Mouse (Mus musculus): ENCODE data around the gene Zfp952. TPM values are rescaled to one million over a fixed set of nuclear protein-coding genes. Genes with fewer than 3 reads are reported as not detected.
"Not testable (repeated sequence)": the region's sequence is repeated elsewhere in the genome, so short reads cannot be mapped to it uniquely, and the experiment has no call there.

Gene Zfp952
- polyA plus RNA-seq, 1 experiment from 2014 or later: 18.2 TPM

DNA sequence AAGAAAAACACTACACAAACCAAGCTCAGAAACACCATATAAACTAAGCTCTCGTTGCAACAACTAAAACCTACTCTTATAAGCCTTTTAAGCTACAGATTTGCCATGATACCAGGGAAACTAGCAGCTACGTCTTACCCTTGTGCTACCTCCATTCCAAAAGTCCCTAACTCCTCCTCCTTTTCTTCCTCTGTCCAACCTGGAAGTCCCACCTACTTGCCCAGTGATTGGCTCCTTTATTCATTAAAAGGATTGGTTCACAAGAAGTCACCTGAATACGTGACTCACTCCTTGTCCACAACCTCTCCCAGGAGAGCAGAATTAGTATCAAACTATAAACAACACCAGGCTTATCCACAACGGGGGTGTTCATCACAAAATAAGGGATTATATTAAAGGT lies 6.6 kb upstream of the Zfp952 start:
- 76% methylated on average over 4 of the region's 4 CpGs for WGBS
- H3K9me3 ChIP-seq: no peaks in the 10 kb centered on the region
- H3K36me3 ChIP-seq (replicated peaks): no peaks in the 10 kb centered on the region
- no peaks in the 10 kb centered on the region for H3K4me1 ChIP-seq
- no peaks in the 10 kb centered on the region for H3K27me3 ChIP-seq
- no peak for ATAC-seq (ENCODE audit: low FRiP score)
- H3K27ac ChIP-seq: no peak overlapping the region
- no peak overlapping the region for H3K4me2 ChIP-seq
- no peak overlapping the region for H3K4me3 ChIP-seq (replicated peaks)
- no peak overlapping the region for H3K9ac ChIP-seq

DNA sequence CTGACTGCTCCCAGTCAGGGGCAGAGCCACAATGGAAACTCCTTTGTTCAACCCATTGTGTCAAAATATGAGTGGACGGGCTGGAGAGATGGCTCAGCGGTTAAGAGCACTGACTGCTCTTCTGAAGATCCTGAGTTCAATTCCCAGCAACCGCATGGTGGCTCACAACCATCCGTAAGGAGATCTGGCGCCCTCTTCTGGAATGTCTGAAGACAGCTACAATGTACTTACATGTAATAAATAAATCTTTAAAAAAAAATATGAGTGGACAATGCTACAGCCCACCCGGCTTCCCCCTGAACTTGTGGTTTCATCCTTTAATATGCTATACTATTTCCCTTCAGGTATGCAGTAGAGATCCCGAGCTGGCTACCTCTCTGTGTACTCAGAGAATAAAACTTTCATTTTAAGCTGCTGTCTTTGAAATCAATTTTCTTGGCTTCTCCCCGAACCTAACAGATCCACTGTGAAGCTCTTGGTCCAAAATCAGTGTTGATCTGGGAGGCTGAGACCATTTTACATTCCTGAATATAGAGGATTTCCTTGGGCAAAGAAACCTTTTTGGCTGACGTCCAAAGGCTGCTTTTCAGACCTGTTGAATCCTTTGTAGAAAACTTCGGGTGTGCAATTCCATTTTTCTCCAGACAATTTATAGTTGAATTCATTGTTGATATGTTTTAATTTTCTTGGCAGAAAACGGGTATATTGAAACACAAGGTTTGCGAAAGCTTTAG lies 797 bp upstream of the Zfp952 start:
- no peak for ATAC-seq (ENCODE audit: low FRiP score)
- 0 out of 2 replicates have a peak overlapping the region, but pooled peaks have one; percentile 36 for H3K27ac ChIP-seq
- peaks cover 12% of the 10 kb centered on the region for H3K4me1 ChIP-seq
- 68% methylated on average over 12 of the region's 12 CpGs for WGBS
- no peaks in the 10 kb centered on the region for H3K9me3 ChIP-seq
- peak overlapping the region; percentile 60 for H3K4me3 ChIP-seq (replicated peaks)
- peak overlapping the region; percentile 78 for H3K4me2 ChIP-seq
- no peaks in the 10 kb centered on the region for H3K27me3 ChIP-seq
- H3K9ac ChIP-seq: peak overlapping the region; percentile 72; the same call in 1 of the 2 replicates
- H3K36me3 ChIP-seq (replicated peaks): peaks cover 19% of the 10 kb centered on the region

DNA sequence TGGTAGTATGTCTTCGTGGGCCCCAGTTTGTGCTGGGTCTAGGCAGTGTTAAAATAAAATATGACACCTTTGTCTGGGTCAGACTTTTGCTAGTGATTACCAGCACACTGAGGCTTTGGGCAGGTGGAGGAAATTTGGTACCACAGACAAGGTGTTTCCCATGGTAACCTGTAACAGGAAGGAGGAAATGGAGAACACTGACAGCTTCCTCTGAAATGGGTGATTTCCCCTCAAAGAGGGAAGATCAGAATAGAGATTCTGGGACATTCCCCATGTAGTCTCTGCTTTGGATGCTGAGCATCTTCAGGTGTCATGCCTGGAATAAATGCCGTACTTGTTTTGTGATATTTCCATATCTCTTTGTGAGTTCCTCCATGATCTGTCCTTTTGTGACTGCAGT lies 5.6 kb downstream of the Zfp952 start:
- peaks cover 6% of the 10 kb centered on the region; the same call in 1 of the 2 replicates for H3K9me3 ChIP-seq
- no peaks in the 10 kb centered on the region for H3K27me3 ChIP-seq
- H3K36me3 ChIP-seq (replicated peaks): peaks cover 46% of the 10 kb centered on the region
- no peak for ATAC-seq (ENCODE audit: low FRiP score)
- no peak overlapping the region for H3K9ac ChIP-seq
- H3K27ac ChIP-seq: no peak overlapping the region
- 94% methylated on average over 2 of the region's 2 CpGs for WGBS
- H3K4me1 ChIP-seq: peaks cover 10% of the 10 kb centered on the region
- H3K4me3 ChIP-seq (replicated peaks): no peak overlapping the region
- H3K4me2 ChIP-seq: no peak overlapping the region

DNA sequence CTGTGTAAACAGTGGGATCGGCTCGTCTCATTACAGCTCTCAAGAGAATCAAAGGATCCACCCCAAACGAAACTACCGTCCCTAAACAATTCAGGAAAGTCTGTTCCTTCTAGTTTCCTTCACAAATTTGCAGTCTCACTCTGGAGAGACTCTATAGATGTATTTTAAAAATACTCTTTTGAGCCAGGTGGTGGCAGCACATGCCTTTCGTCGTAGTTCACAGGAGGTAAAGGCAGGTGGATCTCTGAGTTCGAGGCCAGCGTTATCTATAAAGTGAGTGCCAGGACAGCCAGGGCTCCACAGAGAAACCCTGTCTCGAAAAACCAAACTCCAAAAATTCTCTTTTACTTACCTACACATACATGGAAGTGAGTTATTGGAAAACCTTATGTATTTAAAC lies 15.4 kb downstream of the Zfp952 start:
- WGBS: 54% methylated on average over 9 of the region's 9 CpGs
- ATAC-seq (ENCODE audit: low FRiP score): no peak

DNA sequence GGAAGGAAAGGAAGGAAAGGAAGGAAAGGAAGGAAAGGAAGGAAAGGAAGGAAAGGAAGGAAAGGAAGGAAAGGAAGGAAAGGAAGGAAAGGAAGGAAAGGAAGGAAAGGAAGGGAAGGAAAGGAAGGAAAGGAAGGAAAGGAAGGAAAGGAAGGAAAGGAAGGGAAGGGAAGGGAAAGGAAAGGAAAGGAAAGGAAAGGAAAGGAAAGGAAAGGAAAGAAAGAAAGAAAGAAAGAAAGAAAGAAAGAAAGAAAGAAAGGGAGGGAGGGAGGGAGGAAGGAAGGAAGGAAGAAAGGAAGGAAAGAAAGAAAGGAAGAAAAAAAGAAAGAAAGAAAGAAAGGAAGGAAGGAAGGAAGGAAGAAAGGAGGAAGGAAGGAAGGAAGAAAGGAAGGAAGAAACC lies 27.5 kb downstream of the Zfp952 start:
- H3K27ac ChIP-seq; H3K9ac ChIP-seq; H3K4me3 ChIP-seq (replicated peaks); H3K27me3 ChIP-seq; H3K4me1 ChIP-seq; ATAC-seq (ENCODE audit: low FRiP score); H3K4me2 ChIP-seq: not testable (repeated sequence)
- peaks cover 74% of the 10 kb centered on the region for H3K9me3 ChIP-seq
- H3K36me3 ChIP-seq (replicated peaks): peaks cover 84% of the 10 kb centered on the region

More for the DNA sequence above, 15.4 kb downstream of the Zfp952 start:
- peaks cover 24% of the 10 kb centered on the region for H3K36me3 ChIP-seq (replicated peaks)
- no peak overlapping the region for H3K4me3 ChIP-seq (replicated peaks)
- no peaks in the 10 kb centered on the region for H3K4me1 ChIP-seq
- no peaks in the 10 kb centered on the region for H3K27me3 ChIP-seq
- no peak overlapping the region for H3K4me2 ChIP-seq
- H3K9ac ChIP-seq: no peak overlapping the region
- 0 out of 2 replicates have a peak, but pooled peaks cover 10% of the 10 kb centered on the region for H3K9me3 ChIP-seq
- H3K27ac ChIP-seq: no peak overlapping the region

DNA sequence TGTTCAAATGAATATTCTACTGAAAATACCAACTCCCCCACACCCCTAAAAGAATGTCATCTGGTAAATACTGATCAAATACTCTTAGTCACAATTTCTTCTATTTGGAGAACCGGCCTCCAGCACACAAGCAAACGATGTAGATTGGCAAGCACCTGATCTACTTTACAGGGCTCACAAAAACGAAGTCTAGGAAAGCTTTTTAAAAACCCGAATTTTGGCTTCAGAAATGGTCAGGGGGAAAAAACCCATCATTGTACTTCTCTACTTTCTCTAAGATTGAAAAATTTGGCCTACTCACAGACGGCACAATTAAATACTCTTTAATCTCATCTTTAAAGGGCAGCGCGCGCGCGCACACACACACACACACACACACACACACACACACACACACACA lies 39.4 kb downstream of the Zfp952 start:
- Histone ChIP-seq H3K27me3 (no peaks in the 10 kb centered on the region), H3K4me1 (peaks cover 4% of the 10 kb centered on the region), H3K9ac (peak overlapping the region; percentile 87), H3K4me3 (replicated peaks) (peak overlapping the region; percentile 87), H3K9me3 (peaks cover 8% of the 10 kb centered on the region; the same call in 1 of the 2 replicates), H3K36me3 (replicated peaks) (peaks cover 3% of the 10 kb centered on the region), H3K27ac (no peak overlapping the region), H3K4me2 (peak overlapping the region; percentile 58)
- no peak; the same call in 1 of the 2 replicates for ATAC-seq (ENCODE audit: low FRiP score)
- WGBS: 10% methylated on average over 10 of the region's 10 CpGs

DNA sequence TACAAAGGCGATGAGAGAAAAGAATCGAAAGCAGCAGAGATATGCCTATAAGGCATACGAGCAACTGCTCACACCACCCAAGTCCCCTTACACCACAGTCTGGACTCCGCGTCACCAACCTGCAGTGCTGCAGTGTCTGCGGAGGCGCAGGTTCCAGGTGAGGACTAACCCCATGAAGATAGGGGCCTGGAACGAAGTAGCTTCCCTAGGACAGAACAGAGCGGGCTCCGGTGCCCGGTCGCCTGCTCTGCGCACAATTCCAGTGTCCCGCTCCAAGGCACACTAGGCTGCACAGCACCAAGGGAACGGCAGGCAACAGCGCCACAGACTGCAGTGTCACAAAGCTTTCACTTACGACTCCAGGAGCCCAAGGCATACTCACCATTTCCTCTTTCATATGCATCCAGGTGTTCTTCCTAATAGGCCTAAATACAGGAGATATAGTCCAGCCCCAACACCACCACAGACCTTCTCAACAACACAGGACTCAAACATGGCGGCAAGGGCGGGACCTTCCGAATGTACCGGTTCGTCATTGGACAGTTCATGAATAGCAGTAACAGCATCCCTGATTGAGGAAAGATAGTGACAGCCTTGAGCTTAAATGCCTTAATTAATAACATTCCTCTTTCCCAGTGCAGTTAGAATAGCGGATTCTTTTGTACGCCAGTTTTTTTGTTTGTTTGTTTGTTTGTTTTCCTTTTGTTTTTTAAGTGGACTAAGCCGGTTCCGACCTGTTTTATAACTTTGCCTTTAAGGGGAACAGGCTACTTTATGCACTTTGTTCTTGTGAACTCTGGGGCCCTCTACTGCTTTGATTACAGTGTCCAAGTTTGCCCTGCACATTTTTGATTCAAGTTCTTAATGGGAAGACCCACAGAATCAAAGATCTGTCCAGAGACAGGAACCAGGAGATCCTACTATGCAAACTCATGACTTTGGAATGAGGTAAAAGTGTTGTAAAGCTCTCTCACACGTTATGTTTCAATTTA lies 40.3 kb downstream of the Zfp952 start, which contains the start of gene Zfp763:
Zfp763 (minus strand) TSS at position 503 of the 992 bp plus-strand sequence.
- H3K4me2 ChIP-seq: peak within 1 kb of the TSS; percentile 58
- 4% methylated on average over 27 of the region's 27 CpGs for WGBS
- peak; percentile 98 for ATAC-seq (ENCODE audit: low FRiP score)

More for the DNA sequence above, 40.3 kb downstream of the Zfp952 start, which contains the start of gene Zfp763:
- peaks cover 4% of the 10 kb centered on the region for H3K4me1 ChIP-seq
- H3K27ac ChIP-seq: peak within 1 kb of the TSS; percentile 90
- H3K9me3 ChIP-seq: 0 out of 2 replicates have a peak, but pooled peaks cover 2% of the 10 kb centered on the region
- H3K27me3 ChIP-seq: no peaks in the 10 kb centered on the region
- peak within 1 kb of the TSS; percentile 87 for H3K9ac ChIP-seq
- no peaks in the 10 kb centered on the region; the same call in 1 of the 2 replicates for H3K36me3 ChIP-seq (replicated peaks)
- H3K4me3 ChIP-seq (replicated peaks): peak within 1 kb of the TSS; percentile 87

Other genes starting within 250 kb of the Zfp952 start
- 56.3 and 56.5 TPM in 2 replicates for gene Zfp871, start 204.8 kb upstream of the Zfp952 start, polyA plus RNA-seq (2016; fragmentation: Nextera tagmentation; extraction: Ambion mirVana)
- 32.2 and 34.2 TPM in 2 replicates for gene Zfp811, start 183.2 kb upstream of the Zfp952 start, polyA plus RNA-seq (2016; fragmentation: Nextera tagmentation; extraction: Ambion mirVana)
- gene Zfp799, start 162.9 kb upstream of the Zfp952 start, polyA plus RNA-seq (2016; fragmentation: Nextera tagmentation; extraction: Ambion mirVana): 17.9 and 18.3 TPM in 2 replicates
- 7.7 and 10.3 TPM in 2 replicates for gene Zfp870, start 101.5 kb upstream of the Zfp952 start, polyA plus RNA-seq (2016; fragmentation: Nextera tagmentation; extraction: Ambion mirVana)
- not detected in 2 replicates for gene Cyp4f14, start 75.8 kb upstream of the Zfp952 start, polyA plus RNA-seq (2016; fragmentation: Nextera tagmentation; extraction: Ambion mirVana)
- gene Cyp4f13, start 45.7 kb upstream of the Zfp952 start, polyA plus RNA-seq (2016; fragmentation: Nextera tagmentation; extraction: Ambion mirVana): 4.3 and 7.0 TPM in 2 replicates
- 11.2 and 11.3 TPM in 2 replicates for gene Zfp472, start 27.3 kb upstream of the Zfp952 start, polyA plus RNA-seq (2016; fragmentation: Nextera tagmentation; extraction: Ambion mirVana)
- 21.7 and 23.6 TPM in 2 replicates for gene Zfp763, start 40.3 kb downstream of the Zfp952 start, polyA plus RNA-seq (2016; fragmentation: Nextera tagmentation; extraction: Ambion mirVana)
- gene 4921501E09Rik, start 74.9 kb downstream of the Zfp952 start, polyA plus RNA-seq (2016; fragmentation: Nextera tagmentation; extraction: Ambion mirVana): not detected in 2 replicates
- gene Zfp563, start 96.2 kb downstream of the Zfp952 start, polyA plus RNA-seq (2016; fragmentation: Nextera tagmentation; extraction: Ambion mirVana): 12.2 and 12.5 TPM in 2 replicates
- 0.10 TPM in 1 of 2 replicates, not detected in the other for gene Morc2b, start 146.6 kb downstream of the Zfp952 start, polyA plus RNA-seq (2016; fragmentation: Nextera tagmentation; extraction: Ambion mirVana)
- not detected in 2 replicates for gene Olfr55, start 175.3 kb downstream of the Zfp952 start, polyA plus RNA-seq (2016; fragmentation: Nextera tagmentation; extraction: Ambion mirVana)
- gene Olfr239, start 198.2 kb downstream of the Zfp952 start, polyA plus RNA-seq (2016; fragmentation: Nextera tagmentation; extraction: Ambion mirVana): not detected in 2 replicates
- not detected in 2 replicates for gene Olfr1564, start 228.6 kb downstream of the Zfp952 start, polyA plus RNA-seq (2016; fragmentation: Nextera tagmentation; extraction: Ambion mirVana)

Measured in forebrain, embryonic 12.5 days (tissue).